Mouse (Mus musculus): Measurements from ENCODE around the gene Gm3187. TPM values are rescaled to one million over a fixed set of nuclear protein-coding genes. Genes with fewer than 3 reads are reported as not detected.
"Not testable (repeated sequence)": the region's sequence is repeated elsewhere in the genome, so short reads cannot be mapped to it uniquely, and the experiment has no call there.

Gm3187 gene
- not detected in 2 replicates for polyA plus RNA-seq (2014; fragmentation: Nextera tagmentation; extraction: Ambion mirVana)

DNA sequence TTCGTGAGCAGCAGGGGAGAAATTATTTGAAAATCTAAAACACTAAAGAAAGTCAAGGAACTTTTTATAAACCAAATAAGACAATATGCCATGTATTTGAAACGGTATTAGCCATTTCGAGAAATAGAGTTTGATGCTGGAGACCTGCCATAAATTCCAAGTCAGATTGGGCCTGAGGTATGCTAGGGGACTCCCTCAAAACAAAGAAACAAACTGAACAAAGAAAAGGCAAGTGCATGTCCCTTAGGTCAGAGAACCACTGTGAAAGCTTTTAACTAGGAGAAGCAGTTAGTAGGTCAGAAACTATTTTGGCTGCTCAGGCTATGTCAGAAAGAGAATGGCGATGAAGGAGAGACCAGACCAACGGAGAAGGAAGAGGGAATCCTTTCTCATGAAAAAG lies at the start of gene Gm3187:
Gene Gm3187, plus strand, starts transcription at position 301 of the 400 bp plus-strand sequence.
- not testable (repeated sequence) for H3K9ac ChIP-seq (ENCODE audit: low read depth, low read length); H3K27ac ChIP-seq (ENCODE audit: low read depth, low read length); H3K4me2 ChIP-seq; H3K9me3 ChIP-seq (ENCODE audit: control insufficient read depth, low read length); H3K27me3 ChIP-seq (replicated peaks; ENCODE audit: control insufficient read depth, insufficient read depth, low read length); H3K36me3 ChIP-seq (ENCODE audit: control insufficient read depth, insufficient read depth, low read length); H3K4me1 ChIP-seq (replicated peaks; ENCODE audit: control insufficient read depth, insufficient read depth, low read length); DNase-seq (ENCODE audit: low spot score); ATAC-seq (replicated peaks; ENCODE audit: low FRiP score); H3K4me3 ChIP-seq (ENCODE audit: low read depth, low read length)
- 56% methylated on average over 4 of the region's 5 CpGs for WGBS

DNA sequence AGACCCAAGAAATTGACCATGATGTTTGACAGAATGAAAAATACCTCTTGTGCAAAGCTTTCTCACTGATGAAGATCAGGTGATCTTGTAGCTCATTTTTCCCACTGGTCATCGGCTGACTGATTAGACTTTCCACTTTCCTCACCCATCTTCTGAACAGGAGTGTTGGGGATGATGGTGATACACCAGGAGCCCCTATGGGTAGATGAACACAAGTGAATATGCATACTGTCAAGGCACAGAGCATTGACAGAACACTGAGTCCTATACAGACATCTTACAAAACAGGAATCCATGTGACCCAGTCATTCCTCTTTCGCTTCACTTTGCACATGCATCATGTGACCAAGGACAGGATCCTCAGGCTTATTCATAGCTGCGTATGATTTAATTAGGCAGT lies 28.6 kb upstream of the Gm3187 start, which contains the start of gene Gm3194:
Gene Gm3194, minus strand, starts transcription at position 101 of the 400 bp plus-strand sequence.
- H3K9me3 ChIP-seq (ENCODE audit: control insufficient read depth, low read length); H3K9ac ChIP-seq (ENCODE audit: low read depth, low read length); H3K27ac ChIP-seq (ENCODE audit: low read depth, low read length); ATAC-seq (replicated peaks; ENCODE audit: low FRiP score); DNase-seq (ENCODE audit: low spot score); H3K4me3 ChIP-seq (ENCODE audit: low read depth, low read length); H3K4me1 ChIP-seq (replicated peaks; ENCODE audit: control insufficient read depth, insufficient read depth, low read length); H3K4me2 ChIP-seq; H3K36me3 ChIP-seq (ENCODE audit: control insufficient read depth, insufficient read depth, low read length); H3K27me3 ChIP-seq (replicated peaks; ENCODE audit: control insufficient read depth, insufficient read depth, low read length): not testable (repeated sequence)
- no CpG with 5 or more reads among the region's 3 CpGs for WGBS

DNA sequence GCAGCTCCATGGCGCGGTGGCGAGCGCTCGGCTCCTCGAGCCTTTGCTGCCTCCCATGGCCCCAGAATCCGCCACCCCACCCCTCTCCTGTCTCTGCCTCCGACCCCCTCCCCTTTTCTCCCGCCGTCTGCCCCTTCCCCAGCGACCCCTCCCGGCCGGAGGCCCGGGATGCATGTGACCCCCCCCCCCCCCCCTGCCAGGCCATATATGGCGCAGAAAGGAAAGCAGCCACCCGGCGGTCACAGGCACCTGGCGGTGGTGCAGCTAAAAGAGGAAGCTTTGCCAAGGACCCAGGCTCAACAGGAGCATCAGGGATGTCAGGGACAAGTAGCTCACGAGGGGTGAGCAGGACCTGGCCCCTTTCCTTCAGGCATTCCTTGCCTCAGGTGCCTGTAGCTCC lies 23.5 kb upstream of the Gm3187 start:
- not testable (repeated sequence) for H3K4me2 ChIP-seq; DNase-seq (ENCODE audit: low spot score); H3K9ac ChIP-seq (ENCODE audit: low read depth, low read length); H3K4me3 ChIP-seq (ENCODE audit: low read depth, low read length); H3K4me1 ChIP-seq (replicated peaks; ENCODE audit: control insufficient read depth, insufficient read depth, low read length); ATAC-seq (replicated peaks; ENCODE audit: low FRiP score); H3K9me3 ChIP-seq (ENCODE audit: control insufficient read depth, low read length); H3K27me3 ChIP-seq (replicated peaks; ENCODE audit: control insufficient read depth, insufficient read depth, low read length); H3K27ac ChIP-seq (ENCODE audit: low read depth, low read length); H3K36me3 ChIP-seq (ENCODE audit: control insufficient read depth, insufficient read depth, low read length)
- no CpG with 5 or more reads among the region's 19 CpGs for WGBS

DNA sequence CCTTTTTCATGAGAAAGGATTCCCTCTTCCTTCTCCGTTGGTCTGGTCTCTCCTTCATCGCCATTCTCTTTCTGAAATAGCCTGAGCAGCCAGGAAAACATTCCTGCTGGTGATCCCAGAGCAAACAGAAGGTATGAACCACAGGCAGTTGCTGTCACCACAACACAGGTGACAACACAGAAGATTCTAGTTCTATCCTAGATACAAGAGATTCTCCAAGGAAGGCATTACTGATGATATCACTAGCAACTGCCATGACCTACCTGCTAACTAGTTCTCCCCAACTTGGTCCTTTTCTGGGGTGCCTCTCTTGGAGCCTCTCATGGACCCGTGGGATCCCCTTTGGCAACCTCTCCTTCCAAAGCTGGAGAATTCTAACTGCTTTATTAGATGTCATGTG lies 6.3 kb upstream of the Gm3187 start, which contains the start of gene Gm8246:
Gene Gm8246, minus strand, starts transcription at position 101 of the 400 bp plus-strand sequence.
- not testable (repeated sequence) for H3K4me2 ChIP-seq; DNase-seq (ENCODE audit: low spot score); H3K4me1 ChIP-seq (replicated peaks; ENCODE audit: control insufficient read depth, insufficient read depth, low read length); ATAC-seq (replicated peaks; ENCODE audit: low FRiP score); H3K9me3 ChIP-seq (ENCODE audit: control insufficient read depth, low read length); H3K27ac ChIP-seq (ENCODE audit: low read depth, low read length); H3K4me3 ChIP-seq (ENCODE audit: low read depth, low read length); H3K27me3 ChIP-seq (replicated peaks; ENCODE audit: control insufficient read depth, insufficient read depth, low read length); H3K36me3 ChIP-seq (ENCODE audit: control insufficient read depth, insufficient read depth, low read length); H3K9ac ChIP-seq (ENCODE audit: low read depth, low read length)
- no CpG with 5 or more reads among the region's 3 CpGs for WGBS

DNA sequence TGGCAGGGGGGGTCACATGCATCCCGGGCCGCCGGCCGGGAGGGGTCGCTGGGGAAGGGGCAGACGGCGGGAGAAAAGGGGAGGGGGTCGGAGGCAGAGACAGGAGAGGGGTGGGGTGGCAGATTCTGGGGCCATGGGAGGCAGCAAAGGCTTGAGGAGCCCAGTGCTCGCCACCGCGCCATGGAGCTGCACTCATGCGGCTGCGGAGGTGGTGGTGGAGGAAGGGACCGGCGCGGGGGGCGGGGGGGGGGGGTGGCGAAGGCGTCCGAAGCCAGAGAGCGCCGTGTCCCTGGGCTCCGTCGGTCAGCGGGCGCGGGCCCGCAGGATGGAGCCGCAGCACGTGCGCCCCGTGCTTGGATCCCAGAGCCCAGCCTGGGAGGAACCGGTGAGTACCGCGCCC lies 17.4 kb downstream of the Gm3187 start, which contains the start of gene Gm3488:
Gene Gm3488, plus strand, starts transcription at position 301 of the 400 bp plus-strand sequence.
- WGBS, result no CpG with 5 or more reads among the region's 35 CpGs
- not testable (repeated sequence) for H3K36me3 ChIP-seq (ENCODE audit: control insufficient read depth, insufficient read depth, low read length); H3K27ac ChIP-seq (ENCODE audit: low read depth, low read length); H3K4me3 ChIP-seq (ENCODE audit: low read depth, low read length); DNase-seq (ENCODE audit: low spot score); H3K27me3 ChIP-seq (replicated peaks; ENCODE audit: control insufficient read depth, insufficient read depth, low read length); ATAC-seq (replicated peaks; ENCODE audit: low FRiP score); H3K4me1 ChIP-seq (replicated peaks; ENCODE audit: control insufficient read depth, insufficient read depth, low read length); H3K9ac ChIP-seq (ENCODE audit: low read depth, low read length); H3K4me2 ChIP-seq; H3K9me3 ChIP-seq (ENCODE audit: control insufficient read depth, low read length)

DNA sequence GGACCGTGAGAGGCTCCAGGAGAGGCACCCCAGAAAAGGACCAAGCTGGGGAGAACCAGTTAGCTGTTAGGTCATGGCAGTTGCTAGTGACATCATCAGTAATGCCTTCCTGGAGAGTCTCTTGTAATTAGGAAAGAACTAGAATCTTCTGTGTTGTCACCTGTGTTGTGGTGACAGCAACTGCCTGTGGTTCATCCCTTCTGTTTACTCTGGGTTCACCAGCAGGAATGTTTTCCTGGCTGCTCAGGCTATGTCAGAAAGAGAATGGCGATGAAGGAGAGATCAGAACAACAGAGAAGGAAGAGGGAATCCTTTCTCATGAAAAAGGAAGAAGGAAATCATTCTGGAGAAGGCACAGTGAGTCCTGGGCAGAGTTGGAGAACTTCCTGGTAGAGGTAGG lies 54.2 kb downstream of the Gm3187 start, which contains the start of gene Gm3532:
Gene Gm3532, plus strand, starts transcription at position 301 of the 400 bp plus-strand sequence.
- WGBS, result no CpG with 5 or more reads among the region's 2 CpGs
- not testable (repeated sequence) for H3K9ac ChIP-seq (ENCODE audit: low read depth, low read length); H3K27me3 ChIP-seq (replicated peaks; ENCODE audit: control insufficient read depth, insufficient read depth, low read length); H3K4me3 ChIP-seq (ENCODE audit: low read depth, low read length); H3K36me3 ChIP-seq (ENCODE audit: control insufficient read depth, insufficient read depth, low read length); H3K4me2 ChIP-seq; H3K9me3 ChIP-seq (ENCODE audit: control insufficient read depth, low read length); ATAC-seq (replicated peaks; ENCODE audit: low FRiP score); DNase-seq (ENCODE audit: low spot score); H3K4me1 ChIP-seq (replicated peaks; ENCODE audit: control insufficient read depth, insufficient read depth, low read length); H3K27ac ChIP-seq (ENCODE audit: low read depth, low read length)

Other genes starting within 250 kb of the Gm3187 start
- not detected in 2 replicates for gene Gm3526, start 223.6 kb upstream of the Gm3187 start, polyA plus RNA-seq (2014; fragmentation: Nextera tagmentation; extraction: Ambion mirVana)
- not detected in 2 replicates for gene Gm3542, start 149.3 kb upstream of the Gm3187 start, polyA plus RNA-seq (2014; fragmentation: Nextera tagmentation; extraction: Ambion mirVana)
- gene Gm3500, start 95.2 kb upstream of the Gm3187 start, polyA plus RNA-seq (2014; fragmentation: Nextera tagmentation; extraction: Ambion mirVana), result 0.09 TPM in 1 of 2 replicates, not detected in the other
- gene Gm3194, start 28.7 kb upstream of the Gm3187 start, polyA plus RNA-seq (2014; fragmentation: Nextera tagmentation; extraction: Ambion mirVana), result 0.21 TPM in 1 of 2 replicates, not detected in the other
- gene Gm8246, start 6.4 kb upstream of the Gm3187 start, polyA plus RNA-seq (2014; fragmentation: Nextera tagmentation; extraction: Ambion mirVana), result not detected in 2 replicates
- 0.16 and 0.18 TPM in 2 replicates for gene Gm3488, start 17.5 kb downstream of the Gm3187 start, polyA plus RNA-seq (2014; fragmentation: Nextera tagmentation; extraction: Ambion mirVana)
- not detected in 2 replicates for gene Gm3532, start 54.3 kb downstream of the Gm3187 start, polyA plus RNA-seq (2014; fragmentation: Nextera tagmentation; extraction: Ambion mirVana)
- not detected in 2 replicates for gene Gm8265, start 148.8 kb downstream of the Gm3187 start, polyA plus RNA-seq (2014; fragmentation: Nextera tagmentation; extraction: Ambion mirVana)
- gene Gm9603, start 203.2 kb downstream of the Gm3187 start, polyA plus RNA-seq (2014; fragmentation: Nextera tagmentation; extraction: Ambion mirVana), result not detected in 2 replicates

Data from liver, embryonic 11.5 days (tissue).